24 mouse cellular contexts compared by ENCODE assay signal in genomic region chr1:164098372-164098771, GRCm38 (mm10). TPM values are rescaled to one million over a fixed set of nuclear protein-coding genes. Genes with fewer than 3 reads are reported as not detected.
A peak's percentile ranks its signal among the peaks of the same experiment; 100 is the strongest.
DNase-seq lines count a peak whose midpoint lies in the region; ATAC-seq and TF ChIP-seq lines count a peak whose summit lies in the region.
"Had no signal": no experiment of that assay in that cellular context is flagged by ENCODE, and none has a peak within 500 bp of the region (broad histone marks: within the 10 kb centered on the region; RNA-seq: fewer than 3 reads in every experiment).

No protein-coding gene starts in this region.

- 62% methylated on average over 2 of the region's 2 CpGs for WGBS in lung, embryonic 14.5 days
- WGBS in lung, adult 2 months = 73% methylated on average over 2 of the region's 2 CpGs

- TF ChIP-seq CTCF in lung, embryonic 14.5 days (IDR thresholded peaks at IDR 0.05; ENCODE audit: low read depth) = no peak
- no peak for TF ChIP-seq CTCF in lung, adult 2 months (IDR thresholded peaks at IDR 0.05; ENCODE audit: insufficient read depth, low read length)

- no peaks in the 10 kb centered on the region for H3K36me3 ChIP-seq in lung, embryonic 14.5 days (ENCODE audit: insufficient read depth)
- H3K36me3 ChIP-seq: embryonic facial prominence, embryonic 13.5 days had no signal

- TF ChIP-seq POLR2A in lung, adult 2 months (IDR thresholded peaks at IDR 0.05; ENCODE audit: borderline replicate concordance, extremely low read depth, low read depth, low read length) = no peak

- H3K4me1 ChIP-seq in lung, embryonic 14.5 days (ENCODE audit: insufficient read depth) = no peaks in the 10 kb centered on the region
- H3K4me1 ChIP-seq in lung, adult 2 months (ENCODE audit: control insufficient read depth, insufficient read depth, low read length) = no peaks in the 10 kb centered on the region
- H3K4me1 ChIP-seq: embryonic facial prominence, embryonic 13.5 days had no signal

- H3K27me3 ChIP-seq in lung, embryonic 14.5 days (ENCODE audit: insufficient read depth, low read length) = no peaks in the 10 kb centered on the region
- H3K27me3 ChIP-seq: embryonic facial prominence, embryonic 13.5 days had no signal

- no peak overlapping the region for H3K9ac ChIP-seq in lung, embryonic 14.5 days
- H3K9ac ChIP-seq: embryonic facial prominence, embryonic 13.5 days; liver, postnatal 0 days had no signal

- no peak for ATAC-seq in lung, embryonic 14.5 days (ENCODE audit: insufficient read depth)
- ATAC-seq in inflammation-experienced regulatory T-cells, adult 6 months = peak; percentile 10
- ATAC-seq in megakaryocyte progenitor cell, adult 5-6 weeks (replicated peaks; ENCODE audit: poor library complexity) = peak; percentile 68
- ATAC-seq: liver, postnatal 0 days; midbrain, embryonic 16.5 days had no signal

- H3K9me3 ChIP-seq in lung, embryonic 14.5 days (ENCODE audit: low read depth, low read length) = no peaks in the 10 kb centered on the region
- H3K9me3 ChIP-seq: embryonic facial prominence, embryonic 13.5 days had no signal

- H3K4me2 ChIP-seq in lung, embryonic 14.5 days = no peak overlapping the region
- H3K4me2 ChIP-seq: embryonic facial prominence, embryonic 13.5 days; heart, embryonic 11.5 days had no signal

- DNase-seq in lung, embryonic 14.5 days = peak; percentile 13
- no peak for DNase-seq in lung, adult 2 months
- DNase-seq in NIH3T3 (ENCODE audit: low read depth) = peak; percentile 15
- DNase-seq in adrenal gland, postnatal 4 days (ENCODE audit: low spot score in 2 of 2) = no peak
- DNase-seq in yolk sac, embryonic 10.5 days (ENCODE audit: low spot score) = no peak
- no peak for DNase-seq in frontal cortex, postnatal 25 days (ENCODE audit: low spot score in 2 of 2)
- DNase-seq: adrenal gland, postnatal 14 days; cerebellum, adult 8-10 months; gastrocnemius, postnatal 10 days; kidney, adult 8-10 months; kidney, postnatal 4 days; liver; liver, postnatal 0 days; lung, postnatal 4 days; right cerebral cortex, postnatal 25 days; thymus, postnatal 25 days had no signal

- no peak overlapping the region for H3K4me3 ChIP-seq in lung, embryonic 14.5 days (ENCODE audit: low read depth, low read length)
- H3K4me3 ChIP-seq in lung, adult 2 months (replicated peaks; ENCODE audit: extremely low read depth, low read depth, low read length) = no peak overlapping the region
- H3K4me3 ChIP-seq: embryonic facial prominence, embryonic 13.5 days had no signal

- no peak overlapping the region for H3K27ac ChIP-seq in lung, embryonic 14.5 days (ENCODE audit: low read depth)
- H3K27ac ChIP-seq: embryonic facial prominence, embryonic 13.5 days had no signal

RNA-seq across cellular contexts. Expression of gene Selp, which starts 16.7 kb away (rescaled TPM):
- polyA plus RNA-seq in lung, embryonic 14.5 days (2014; fragmentation: Nextera tagmentation; extraction: Ambion mirVana) = not detected in 2 replicates
- polyA plus RNA-seq in lung, adult 2 months (2012; rRNA removed) = 3.3 and 7.4 TPM in 2 replicates
- 1 to 10 TPM in 2 of 3 experiments, not detected in 1; 1.1 to 3.0 TPM for polyA plus RNA-seq in inflammation-experienced regulatory T-cells, adult 6 months (2017; shearing (Covaris generic))
- total RNA-seq in megakaryocyte progenitor cell, adult 5-6 weeks (2015) = 3.3 and 7.6 TPM in 2 replicates
- total RNA-seq in megakaryocyte progenitor cell, adult 5-6 weeks (2017) = 0.68 and 2.0 TPM in 2 replicates
- total RNA-seq in adrenal gland, postnatal 4 days (2021) = 1 to 10 TPM; 1.2 to 2.5 TPM
- total RNA-seq: left cerebral cortex, postnatal 14 days had no signal
- polyA plus RNA-seq: embryonic facial prominence, embryonic 13.5 days; midbrain, embryonic 16.5 days; neural tube, embryonic 11.5 days had no signal

RNA-seq across cellular contexts. Expression of gene Sell, which starts 36.6 kb away (rescaled TPM):
- polyA plus RNA-seq in lung, embryonic 14.5 days (2014; fragmentation: Nextera tagmentation; extraction: Ambion mirVana) = 0.26 and 0.61 TPM in 2 replicates
- polyA plus RNA-seq in lung, adult 2 months (2012; rRNA removed) = 6.3 and 11.1 TPM in 2 replicates
- 100 to 1,000 TPM in 2 of 3 experiments, 10 to 100 TPM in 1; 60.7 to 367 (median 330) TPM for polyA plus RNA-seq in inflammation-experienced regulatory T-cells, adult 6 months (2017; shearing (Covaris generic))
- total RNA-seq in megakaryocyte progenitor cell, adult 5-6 weeks (2015) = 371 and 392 TPM in 2 replicates
- 234 and 258 TPM in 2 replicates for total RNA-seq in megakaryocyte progenitor cell, adult 5-6 weeks (2017)
- 1 to 10 TPM; 1.1 to 1.7 TPM for total RNA-seq in adrenal gland, postnatal 4 days (2021)
- total RNA-seq: CH12.LX; left cerebral cortex, postnatal 14 days had no signal
- polyA plus RNA-seq: midbrain, embryonic 16.5 days; neural tube, embryonic 11.5 days had no signal

RNA-seq across cellular contexts. Expression of gene Sele, which starts 50.3 kb away (rescaled TPM):
- not detected in 2 replicates for polyA plus RNA-seq in lung, embryonic 14.5 days (2014; fragmentation: Nextera tagmentation; extraction: Ambion mirVana)
- 0.33 and 0.58 TPM in 2 replicates for polyA plus RNA-seq in lung, adult 2 months (2012; rRNA removed)
- under 1 TPM in 1 of 3 experiments, not detected in 2; 0.19 TPM for polyA plus RNA-seq in inflammation-experienced regulatory T-cells, adult 6 months (2017; shearing (Covaris generic))
- not detected in 2 replicates for total RNA-seq in megakaryocyte progenitor cell, adult 5-6 weeks (2015)
- total RNA-seq in megakaryocyte progenitor cell, adult 5-6 weeks (2017) = 0.07 and 0.12 TPM in 2 replicates
- total RNA-seq in adrenal gland, postnatal 4 days (2021) = 1 to 10 TPM in 1 of 2 experiments, under 1 TPM in 1; 0.87 to 1.5 TPM
- total RNA-seq: CH12.LX; gastrocnemius, postnatal 10 days had no signal
- polyA plus RNA-seq: embryonic facial prominence, embryonic 13.5 days; midbrain, embryonic 16.5 days had no signal

RNA-seq across cellular contexts. Expression of gene F5, which starts 53.3 kb away (rescaled TPM):
- polyA plus RNA-seq in lung, embryonic 14.5 days (2014; fragmentation: Nextera tagmentation; extraction: Ambion mirVana) = 0.42 and 0.53 TPM in 2 replicates
- 0.84 and 1.8 TPM in 2 replicates for polyA plus RNA-seq in lung, adult 2 months (2012; rRNA removed)
- not detected for polyA plus RNA-seq in inflammation-experienced regulatory T-cells, adult 6 months (2017; shearing (Covaris generic))
- 8.6 and 9.2 TPM in 2 replicates for total RNA-seq in megakaryocyte progenitor cell, adult 5-6 weeks (2015)
- total RNA-seq in megakaryocyte progenitor cell, adult 5-6 weeks (2017) = 4.2 and 6.1 TPM in 2 replicates
- total RNA-seq in adrenal gland, postnatal 4 days (2021) = 10 to 100 TPM in 1 of 2 experiments, 1 to 10 TPM in 1; 3.4 to 22.7 TPM

Comparison
In these comparisons a context has a peak if more than half of its experiments do, and no peak if none do; other contexts are left out.
1. DNase-seq: peak in lung, embryonic 14.5 days (single experiment) and NIH3T3 (single experiment); none in lung, adult 2 months (single experiment), adrenal gland, postnatal 4 days (0 of 2), yolk sac, embryonic 10.5 days (single experiment) and frontal cortex, postnatal 25 days (0 of 2).